Mouse (Mus musculus) gastrocnemius, adult 18-20 months (tissue): ENCODE data around the gene Tmem230. TPM values are rescaled to one million over a fixed set of nuclear protein-coding genes. Genes with fewer than 3 reads are reported as not detected.
A peak's percentile ranks its signal among the peaks of the same experiment; 100 is the strongest.
"Not testable (repeated sequence)": the region's sequence is repeated elsewhere in the genome, so short reads cannot be mapped to it uniquely, and the experiment has no call there.

Experiments used
- DNase-seq: peaks from one replicate; pipeline ENCODE4 v3.0.0; 2021; ENCODE audit warnings: low spot score
- long read RNA-seq, 2 experiments: library from polyadenylated mRNA; stranded (forward); transcript quantifications; one replicate each; pipeline ENCODE4 v2.0.0; 2021
- total RNA-seq, 2 experiments: library from RNA; stranded (reverse); gene quantifications; 2 replicates each; pipeline ENCODE4 v1.2.3; 2021

Gene Tmem230
- total RNA-seq: 10 to 100 TPM; 27.2 to 28.8 TPM
- long read RNA-seq, experiment 1, transcript Tmem230-201 (4 exons, 1,612 nt): major isoform, 38 of 46 reads
- long read RNA-seq, experiment 1, partial matches to known transcripts: 0 of 46 reads
- long read RNA-seq, experiment 1, other reads (novel, unspliced or antisense): 4 of 46 reads
- long read RNA-seq, experiment 2, transcript Tmem230-202 (4 exons, 1,551 nt): minor isoform, 5 of 44 reads
- long read RNA-seq, experiment 2, transcript Tmem230-201 (4 exons, 1,612 nt): major isoform, 33 of 44 reads
- long read RNA-seq, experiment 2, partial matches to known transcripts: 6 of 44 reads
- long read RNA-seq, experiment 2, other reads (novel, unspliced or antisense): 0 of 44 reads

DNA sequence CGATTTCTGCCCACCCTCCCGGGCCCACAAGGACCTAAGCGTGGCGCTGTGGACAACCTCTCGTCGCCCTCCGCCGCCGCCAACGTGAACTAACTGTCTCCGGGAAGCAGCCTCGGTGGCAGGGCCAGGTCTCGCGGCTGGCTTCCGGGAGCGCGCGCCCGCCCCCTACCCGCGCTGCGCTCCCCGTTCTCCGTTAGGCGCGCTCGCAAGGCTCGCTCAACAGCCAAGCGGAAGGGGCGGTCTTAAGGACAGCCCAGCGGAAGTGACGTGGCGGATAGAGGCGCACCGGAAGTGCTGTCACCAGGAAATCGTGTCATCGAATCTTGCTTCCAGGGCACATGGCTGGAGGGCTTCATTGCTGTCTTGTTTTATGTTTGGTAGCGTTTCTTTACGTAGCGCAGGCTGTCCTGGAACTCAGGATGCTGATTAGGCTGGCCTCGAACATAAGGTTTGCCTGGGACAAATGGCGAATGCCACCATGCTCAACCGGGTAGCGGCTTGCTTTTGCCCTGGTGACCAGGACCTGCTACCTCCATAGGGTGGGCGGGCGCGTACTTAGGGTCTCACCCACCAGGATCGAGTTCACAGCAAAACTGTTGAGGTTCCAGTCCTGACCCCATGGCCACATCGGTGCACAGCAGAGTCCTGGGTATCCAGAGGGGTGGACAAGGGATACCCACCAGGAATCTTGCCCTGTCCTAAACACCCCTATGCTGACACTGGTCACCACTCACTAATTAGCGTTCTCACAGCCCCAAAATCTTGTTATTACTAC is at the start of gene Tmem230:
Gene Tmem230 (minus strand): TSS at position 269 of the 775 bp plus-strand sequence.
- peak; percentile 96 for DNase-seq

DNA sequence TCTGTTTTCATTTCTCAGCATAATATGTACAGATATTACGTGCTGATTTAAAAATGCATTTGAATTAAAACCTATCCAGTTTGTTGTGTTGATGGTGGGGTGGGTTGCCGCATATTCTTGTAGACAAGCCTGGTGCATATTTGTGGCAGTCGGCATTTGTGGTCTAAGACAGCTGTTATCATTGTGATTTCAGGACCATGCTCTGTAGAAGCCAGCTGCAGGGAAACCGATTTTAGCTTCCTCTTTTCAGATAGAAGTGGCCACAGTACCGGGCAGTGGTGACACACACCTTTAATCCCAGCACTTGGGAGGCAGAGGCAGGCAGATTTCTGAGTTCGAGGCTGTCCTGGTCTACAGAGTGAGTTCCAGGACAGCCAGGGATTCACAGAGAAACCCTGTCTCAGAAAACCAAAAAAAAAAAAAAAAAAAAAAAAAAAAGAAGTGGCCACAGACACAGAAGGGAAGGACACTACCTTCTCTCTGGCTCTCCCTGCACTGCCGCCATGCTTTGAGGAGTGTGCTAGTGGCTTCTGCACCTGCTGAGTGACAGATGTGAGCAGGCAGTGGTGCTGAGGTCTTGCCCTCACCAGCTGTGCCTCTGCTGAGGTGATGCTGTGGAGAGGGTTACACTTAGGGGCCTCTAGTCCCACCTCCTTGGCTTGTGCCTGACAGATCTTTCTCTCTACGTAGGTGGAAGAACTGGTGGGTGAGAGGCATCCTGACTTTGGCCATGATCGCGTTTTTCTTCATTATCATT is 46.3 kb upstream of the Tmem230 start:
- DNase-seq: no peak

DNA sequence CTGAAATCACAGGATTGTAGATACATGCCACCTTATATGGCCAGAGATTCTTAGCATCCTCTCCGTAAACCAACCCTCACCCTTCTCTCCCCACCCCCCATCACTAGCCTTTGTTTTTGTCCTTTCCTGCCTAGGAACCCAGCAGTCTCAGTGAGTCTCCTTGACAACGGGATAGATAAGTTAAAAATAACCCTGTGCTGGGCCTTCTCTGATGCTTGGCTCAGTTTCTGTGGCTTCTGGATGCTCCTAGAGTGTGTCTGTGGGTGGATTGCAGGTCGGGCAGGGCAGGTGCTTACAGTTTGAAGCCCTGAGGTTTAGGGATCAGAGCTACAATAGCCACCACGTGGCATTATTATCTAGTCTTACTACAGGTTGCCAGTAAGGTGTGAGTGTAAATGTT is 44.5 kb upstream of the Tmem230 start:
- DNase-seq: peak; percentile 22

DNA sequence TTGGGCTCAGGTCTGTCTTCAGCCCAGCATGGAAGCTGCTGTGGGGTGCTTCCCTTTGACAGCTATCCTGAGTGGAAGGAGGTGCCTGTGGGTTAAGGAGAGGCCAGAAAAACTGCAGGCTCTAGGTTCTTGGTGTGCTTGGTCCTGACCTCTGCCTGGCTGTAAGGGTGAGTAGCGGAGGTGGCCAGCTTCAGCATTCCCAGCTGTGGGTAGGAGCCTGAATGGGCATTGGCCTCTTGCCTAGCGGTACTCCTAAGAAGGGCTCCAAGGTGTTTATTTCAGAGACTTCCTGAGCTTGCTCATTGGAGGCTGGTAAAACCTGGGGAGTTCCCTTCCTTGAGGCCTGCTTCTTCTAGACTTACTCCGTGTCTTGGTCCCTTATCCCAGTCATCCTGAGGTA is 43.7 kb upstream of the Tmem230 start:
- peak; percentile 69 for DNase-seq

DNA sequence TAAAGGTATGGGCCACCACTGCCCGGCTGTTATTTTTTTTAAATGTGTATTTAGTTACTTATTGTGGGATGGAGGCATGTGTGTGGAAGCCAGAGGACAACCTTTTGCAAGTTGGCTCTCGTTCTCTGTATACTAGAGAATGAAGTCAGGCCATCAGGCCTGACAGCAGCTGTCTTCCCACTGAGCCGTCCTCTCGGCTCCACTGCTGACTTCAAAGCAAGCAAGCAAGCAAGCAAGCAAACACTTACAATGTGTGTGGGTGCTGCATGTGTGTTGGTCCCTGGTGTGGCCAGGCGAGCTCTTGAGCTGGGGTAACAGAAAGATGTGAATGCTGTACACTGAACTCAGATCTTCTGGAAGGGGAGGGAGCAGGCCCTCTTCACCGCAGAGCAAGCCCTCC is 43.2 kb upstream of the Tmem230 start:
- no peak for DNase-seq

DNA sequence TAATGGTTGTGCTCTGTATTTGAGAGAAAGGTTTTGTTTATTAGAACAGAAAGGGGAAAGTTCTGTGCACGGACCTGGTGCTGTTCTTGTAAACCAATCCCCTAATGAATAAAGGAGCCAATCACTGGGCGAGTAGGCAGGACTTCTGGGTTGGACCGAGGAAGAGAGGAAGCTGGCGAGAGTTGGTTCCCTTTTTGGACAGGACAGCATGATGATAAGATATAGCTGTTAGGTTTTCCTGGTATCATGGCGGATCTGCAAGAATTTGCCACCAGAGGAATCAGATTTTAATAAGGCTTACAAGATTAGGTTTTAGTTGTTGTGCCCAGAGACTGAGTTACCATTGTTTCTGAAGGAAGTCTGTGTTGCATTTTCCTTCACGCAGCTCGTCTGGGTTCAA is 41.6 kb upstream of the Tmem230 start:
- not testable (repeated sequence) for DNase-seq

DNA sequence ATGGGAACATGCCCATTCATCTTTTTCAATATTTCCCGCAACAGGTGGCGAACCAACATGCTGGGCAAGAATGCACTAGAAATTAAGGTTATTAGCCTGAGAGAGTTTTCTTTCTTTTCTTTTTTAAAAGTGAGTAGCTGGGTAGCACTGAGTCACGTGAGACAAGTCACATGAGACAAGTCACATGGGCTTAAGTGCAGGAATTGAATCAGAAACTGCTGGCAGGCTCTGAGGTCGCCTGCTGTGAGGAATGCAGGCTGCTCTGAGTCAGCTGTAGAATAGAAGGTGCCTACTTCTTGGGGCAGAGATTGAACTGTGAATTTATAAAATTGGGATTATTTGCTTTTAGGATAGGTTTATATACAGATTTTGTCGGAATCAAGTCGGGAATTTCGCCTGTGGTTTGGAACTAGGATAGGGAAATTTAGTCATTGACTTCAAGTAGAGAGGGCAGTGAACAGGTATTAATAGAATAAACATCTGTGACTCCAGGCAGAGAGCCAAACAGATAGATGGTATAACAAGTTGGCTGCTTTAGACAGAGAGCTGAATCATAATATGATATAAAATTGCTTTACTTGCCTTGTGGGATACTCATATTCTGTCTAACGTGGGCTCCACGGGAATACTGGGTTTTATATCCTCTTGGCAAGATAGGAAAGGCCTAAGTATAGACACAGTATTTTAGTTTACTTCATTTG is 38.9 kb upstream of the Tmem230 start:
- DNase-seq: peak; percentile 61

DNA sequence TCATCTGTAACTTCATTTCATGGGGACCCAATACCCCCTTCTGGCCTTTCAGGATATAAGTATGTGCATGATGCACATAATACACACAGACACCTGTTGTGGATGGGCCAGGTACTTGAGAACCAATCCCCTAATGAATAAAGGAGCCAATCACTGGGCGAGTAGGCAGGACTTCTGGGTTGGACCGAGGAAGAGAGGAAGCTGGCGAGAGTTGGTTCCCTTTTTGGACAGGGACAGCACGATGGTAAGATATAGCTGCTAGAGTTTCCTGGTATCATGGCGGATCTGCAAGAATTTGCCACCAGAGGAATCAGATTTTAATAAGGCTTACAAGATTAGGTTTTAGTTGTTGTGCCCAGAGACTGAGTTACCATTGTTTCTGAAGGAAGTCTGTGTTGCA is 38.1 kb upstream of the Tmem230 start:
- DNase-seq: not testable (repeated sequence)

DNA sequence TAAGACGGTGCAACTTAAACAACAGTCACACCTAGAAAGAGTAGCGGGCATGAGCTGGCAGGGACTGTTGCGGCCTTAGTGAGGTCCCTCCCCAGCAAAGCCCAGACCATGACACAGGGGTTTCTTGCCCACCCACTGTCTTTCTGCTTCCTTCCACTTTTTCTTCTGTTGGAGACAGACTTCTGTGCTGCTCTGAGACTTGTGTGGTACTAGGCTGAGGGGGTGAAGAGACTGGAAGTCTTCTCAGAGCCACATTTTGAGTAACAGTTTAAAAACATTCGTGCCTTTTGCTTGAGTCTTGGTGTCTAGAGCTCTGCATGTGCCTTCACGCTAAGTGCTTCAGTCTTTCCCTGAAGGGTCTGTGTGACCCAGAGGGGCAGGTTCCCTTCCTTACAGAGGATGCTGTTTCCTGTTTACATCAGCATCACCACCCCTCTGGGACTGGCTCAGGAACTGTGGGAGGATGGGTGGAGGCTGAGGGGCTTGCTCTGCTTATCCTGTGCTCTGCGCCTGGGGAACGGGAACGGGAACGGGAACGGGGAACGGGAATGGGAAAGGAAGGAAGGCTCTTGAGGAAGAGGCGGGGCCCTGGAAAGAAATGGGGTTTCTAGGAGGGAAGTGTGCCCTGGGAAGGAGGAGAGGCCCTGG is 37.0 kb upstream of the Tmem230 start:
- DNase-seq: peak; percentile 55

DNA sequence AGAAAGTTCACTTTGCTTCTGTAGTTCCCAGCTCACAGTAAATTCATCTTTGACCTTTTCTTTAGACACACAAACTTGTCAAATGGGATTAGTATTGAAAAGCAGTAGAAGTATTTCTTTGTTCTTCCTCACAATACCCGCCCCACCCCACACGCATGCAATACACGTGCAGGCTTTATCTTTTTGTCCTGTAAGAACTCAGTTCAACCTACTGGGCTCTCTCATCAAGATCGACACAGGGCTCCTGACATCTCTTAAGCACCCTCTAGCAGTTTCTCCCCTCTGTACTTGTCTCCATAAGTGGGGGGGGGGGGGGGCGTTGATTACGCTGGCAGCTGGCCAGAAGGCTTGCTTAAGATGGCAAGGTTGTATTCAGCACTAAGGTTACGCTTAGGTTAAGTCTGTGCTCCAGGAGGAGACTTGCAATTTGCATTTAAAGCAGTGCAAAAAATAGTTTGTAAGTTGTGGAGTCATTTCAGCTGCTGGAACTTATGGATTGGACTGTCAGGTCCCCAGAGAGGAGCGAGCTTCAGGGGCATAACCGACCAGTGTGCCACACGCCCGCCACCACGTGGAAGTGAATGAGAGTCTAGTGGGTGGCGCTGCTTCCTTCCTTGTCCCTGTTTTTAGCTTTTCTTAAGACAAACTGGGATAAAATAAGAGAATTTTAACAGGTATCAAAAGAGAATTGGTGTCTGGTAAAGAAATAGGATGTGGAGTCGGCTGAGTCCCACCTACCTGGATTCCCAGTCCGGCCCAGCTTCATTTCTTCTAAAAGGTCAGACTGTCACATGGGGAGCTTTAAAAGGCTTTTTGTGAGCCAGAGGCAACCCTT is 35.8 kb upstream of the Tmem230 start:
- DNase-seq: no peak

DNA sequence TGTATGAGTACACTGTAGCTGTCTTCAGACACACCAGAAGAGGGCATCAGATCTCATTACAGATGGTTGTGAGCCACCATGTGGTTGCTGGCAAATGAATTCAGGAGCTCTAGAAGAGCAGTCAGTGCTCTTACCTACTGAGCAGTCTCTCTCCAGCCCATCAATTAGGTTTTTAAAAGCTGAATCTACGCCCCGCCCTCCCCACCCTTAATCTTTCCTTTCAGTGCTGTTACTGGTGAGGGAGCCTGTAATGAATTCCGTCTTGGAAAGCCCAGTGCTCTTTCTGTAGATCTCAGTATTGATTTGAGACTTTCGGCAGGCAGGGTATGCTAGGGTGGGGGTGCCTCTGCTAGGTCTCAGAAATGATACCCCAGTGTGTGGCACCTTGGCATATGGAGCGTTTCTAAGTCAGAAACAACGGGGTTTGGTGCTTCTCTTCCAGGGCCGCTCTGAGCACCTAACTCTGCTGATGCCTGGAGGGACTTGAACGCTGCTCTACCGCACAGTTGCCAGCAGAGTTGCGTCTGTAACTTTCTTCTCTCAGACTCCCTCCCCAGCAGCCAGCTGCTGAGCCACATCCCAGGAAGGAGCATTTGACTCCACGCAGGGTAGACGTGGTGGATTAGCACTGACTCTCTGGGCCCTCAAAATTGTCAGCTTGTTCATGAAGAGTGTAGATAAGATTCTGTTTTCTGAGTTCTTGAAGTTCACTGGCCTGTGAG is 35.0 kb upstream of the Tmem230 start:
- DNase-seq: no peak

DNA sequence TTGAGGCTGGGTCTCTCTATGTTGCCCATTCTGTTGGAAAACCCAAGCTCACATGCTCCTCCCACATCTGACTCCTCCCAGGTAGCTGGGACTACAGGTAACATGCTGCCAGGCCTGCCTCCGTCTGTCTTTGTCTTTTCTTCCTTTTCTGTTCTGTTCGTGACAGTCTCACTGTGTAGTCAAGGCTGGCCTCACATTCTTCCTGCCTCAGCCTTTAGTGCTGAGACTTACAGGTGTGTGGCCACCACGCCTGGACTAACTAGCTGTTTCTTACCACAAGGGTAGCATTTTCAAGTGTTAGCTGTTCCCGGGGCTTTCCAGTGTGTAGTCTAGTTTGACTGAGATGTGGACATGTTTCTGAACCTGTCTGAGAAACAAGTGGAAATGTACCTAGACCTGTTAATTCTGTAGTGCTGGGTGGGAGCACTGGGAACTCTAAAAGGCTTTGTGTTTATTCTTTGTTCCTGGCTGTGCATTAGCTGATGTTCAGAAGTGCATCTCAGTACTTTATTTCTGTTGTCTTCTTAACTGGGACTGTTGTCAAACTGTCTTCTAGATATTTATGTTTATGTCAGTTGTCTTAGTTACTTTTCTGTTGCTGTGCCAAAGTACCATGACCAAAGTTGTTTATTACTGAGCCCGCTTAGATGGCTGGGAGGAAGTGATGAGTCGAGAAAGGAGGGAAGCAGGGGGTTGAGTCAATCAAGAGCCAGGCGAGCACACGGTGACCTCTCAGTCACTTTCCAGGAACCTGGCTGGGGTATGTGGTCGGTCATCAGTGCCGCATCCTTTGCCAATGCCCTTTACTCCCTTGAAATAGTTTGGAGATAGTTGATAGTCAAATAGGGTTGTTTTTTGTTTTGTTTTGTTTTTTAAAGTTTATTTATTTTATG is 34.2 kb upstream of the Tmem230 start:
- DNase-seq: no peak

DNA sequence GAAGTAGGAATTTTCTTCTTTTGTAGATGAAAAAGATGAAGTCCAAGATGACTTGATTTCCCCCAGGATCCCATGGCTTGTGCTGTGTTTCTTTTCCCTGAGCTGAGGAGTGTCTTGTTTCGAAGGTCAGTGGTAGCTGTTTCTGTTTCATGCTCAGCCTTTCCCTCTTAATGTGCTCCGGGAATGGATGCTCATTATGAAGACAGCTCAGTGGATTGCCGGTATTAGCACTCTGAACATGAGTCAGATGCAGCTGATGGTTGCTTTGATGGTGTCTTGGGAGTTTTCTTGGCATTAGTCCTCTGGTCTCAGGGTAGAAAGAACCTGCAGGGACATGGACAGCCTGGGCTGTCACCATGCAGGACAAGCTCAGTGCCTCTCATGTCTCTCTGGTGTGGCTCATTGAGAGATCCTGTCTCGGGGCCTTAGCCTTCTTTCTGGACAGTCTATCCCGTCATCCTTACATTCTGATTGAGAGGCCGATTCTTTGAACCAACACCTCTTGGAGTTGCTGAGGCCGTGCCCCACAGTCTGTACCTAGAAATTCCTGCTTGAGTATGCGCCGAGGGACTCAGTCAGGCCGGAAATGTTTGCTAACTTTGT is 33.0 kb upstream of the Tmem230 start:
- DNase-seq: no peak

DNA sequence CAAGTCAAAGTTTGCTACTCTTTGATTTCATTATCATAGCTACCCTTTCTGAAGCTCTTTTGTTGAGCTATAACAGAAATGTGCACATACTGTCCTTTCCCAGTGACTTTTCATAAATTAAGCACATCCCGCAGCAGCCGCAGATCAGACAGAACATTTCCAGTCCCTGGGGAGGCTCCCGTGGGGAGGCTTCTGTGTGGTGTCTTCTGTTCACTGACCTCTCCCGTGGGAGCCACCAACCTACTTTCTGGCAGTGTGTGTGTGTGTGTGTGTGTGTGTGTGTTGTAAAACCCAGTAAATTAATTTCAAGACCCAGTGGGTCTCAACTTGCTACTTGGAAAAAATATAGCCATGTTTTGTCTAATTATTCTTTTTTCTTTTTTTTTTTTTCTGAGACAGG is 32.4 kb upstream of the Tmem230 start:
- peak; percentile 26 for DNase-seq

DNA sequence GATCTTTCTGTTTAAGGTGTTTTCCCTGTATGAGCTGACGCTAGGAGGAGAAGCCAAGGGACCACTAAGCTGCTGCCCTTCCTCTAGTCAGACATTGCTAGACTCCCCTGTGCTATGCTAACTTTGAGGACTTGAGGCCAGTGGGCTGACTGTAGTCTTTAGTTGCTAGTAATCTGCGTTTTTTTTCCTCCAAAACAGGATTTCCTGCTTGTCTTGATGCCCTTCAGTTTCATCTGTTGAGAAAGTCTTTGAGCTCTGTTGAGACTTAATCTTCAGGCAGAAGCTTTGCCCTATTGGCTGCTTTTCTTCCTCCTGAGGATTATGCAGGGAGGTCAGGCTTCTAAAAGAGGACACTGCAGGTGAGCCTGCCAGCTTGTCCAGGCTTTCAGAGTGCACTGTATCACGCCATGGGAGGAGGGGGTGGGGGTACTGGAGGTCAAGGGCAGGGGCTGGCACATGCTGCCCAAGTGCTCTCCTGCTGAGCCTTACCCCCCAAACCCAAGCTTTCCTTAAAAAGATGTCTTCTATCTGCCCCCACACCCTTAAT is 31.8 kb upstream of the Tmem230 start:
- DNase-seq: no peak

DNA sequence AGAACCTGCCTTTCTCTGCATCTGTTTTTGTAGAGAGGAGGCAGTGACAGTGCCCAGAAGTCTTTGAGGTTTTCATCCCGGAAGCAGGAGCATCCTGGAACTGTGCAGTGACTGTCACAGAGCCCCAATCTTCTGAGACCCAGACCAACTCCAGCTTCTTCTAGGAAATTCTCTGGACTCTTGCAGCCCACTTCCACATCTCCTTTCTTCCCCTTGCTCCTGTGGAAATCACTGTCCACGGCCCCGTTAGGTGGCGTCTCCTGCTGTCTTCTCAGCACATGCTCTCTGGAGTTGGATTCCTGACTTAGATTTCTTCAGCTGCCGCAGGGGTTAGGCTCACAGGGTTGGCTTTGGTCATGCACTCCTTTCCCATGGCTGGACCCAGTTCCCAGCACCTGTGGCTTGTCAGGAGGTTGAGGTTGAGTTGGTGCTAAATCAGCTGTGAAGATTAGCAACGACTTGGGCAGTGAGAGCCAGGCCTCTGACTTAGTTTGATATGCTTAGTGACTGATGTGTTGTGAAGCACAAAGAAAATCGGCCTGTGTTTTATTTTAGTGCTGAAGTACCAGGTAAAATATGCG is 30.8 kb upstream of the Tmem230 start:
- peak; percentile 25 for DNase-seq

DNA sequence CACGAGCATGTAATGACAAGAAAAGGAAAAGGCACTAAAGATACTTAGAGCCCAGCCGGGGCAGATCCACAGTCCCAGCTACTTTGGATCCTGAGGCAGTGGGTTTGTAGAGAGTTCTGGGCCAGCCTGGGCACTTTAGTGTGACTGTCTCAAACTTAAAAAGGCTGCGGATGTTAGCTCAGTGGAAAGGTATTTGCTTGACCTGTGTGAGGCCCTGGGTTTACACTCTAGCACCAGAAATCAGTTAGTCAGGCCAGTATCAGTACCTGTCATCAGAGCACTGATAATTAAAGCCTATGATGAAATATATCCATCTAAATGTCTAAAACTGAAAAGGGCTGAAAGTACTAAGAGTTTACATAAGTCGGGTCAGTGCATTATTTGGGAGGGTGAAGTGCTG is 28.6 kb upstream of the Tmem230 start:
- no peak for DNase-seq
